Mouse (Mus musculus): ENCODE measurements around the gene Fam117a.

The Fam117a gene

GRCm38 (mm10) chr11:95336568-95337128 lies at the start of gene Fam117a:
TSS of gene Fam117a (plus strand) at chr11:95337018.
- peak; percentile 91 for DNase-seq (ENCODE audit: low spot score)

DNA sequence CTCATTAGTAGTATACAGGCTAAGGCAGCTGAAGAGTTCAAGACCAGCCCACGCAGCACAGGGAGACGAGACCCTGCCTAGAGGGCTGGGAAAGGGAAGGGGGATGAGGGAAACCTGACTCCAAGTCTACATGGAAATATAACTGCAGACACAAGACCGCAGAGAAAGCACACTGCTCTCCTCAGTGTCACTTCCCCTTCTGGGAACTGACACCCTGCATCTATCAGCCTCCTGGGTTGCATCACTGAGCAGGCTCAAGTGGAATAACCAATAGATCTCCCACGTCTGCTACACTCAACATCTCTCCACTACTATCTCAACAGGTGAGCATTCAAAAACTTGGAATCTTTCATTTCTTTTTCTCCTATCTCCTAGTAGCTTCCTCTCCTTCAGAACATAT lies 44.8 kb upstream of the Fam117a start:
- no peak for DNase-seq (ENCODE audit: low spot score)

GRCm38 (mm10) chr11:95293017-95293624 lies 43.7 kb upstream of the Fam117a start:
- no peak for DNase-seq (ENCODE audit: low spot score)

- no peak for DNase-seq (ENCODE audit: low spot score)
These were observed 41.1 kb upstream of the Fam117a start for GRCm38 (mm10) chr11:95295736-95296135.

DNA sequence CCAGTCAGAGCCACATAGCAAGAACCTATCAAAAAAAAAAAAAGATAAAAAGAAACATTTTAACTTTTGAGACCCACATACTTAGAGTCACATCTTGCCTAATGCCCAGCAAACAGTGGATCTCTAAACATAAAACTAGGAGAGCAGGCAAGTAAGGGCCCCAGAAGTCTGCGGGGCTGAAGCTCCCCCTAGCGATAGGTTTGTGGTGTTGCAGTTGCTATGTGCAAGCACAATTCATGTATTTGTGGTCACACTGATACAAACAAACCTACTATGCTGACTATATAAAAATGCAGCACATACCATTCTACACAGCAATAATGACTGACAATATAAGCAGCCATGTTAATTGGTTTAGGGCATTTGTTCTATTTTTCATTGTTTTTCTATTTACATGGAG lies 38.7 kb upstream of the Fam117a start:
- DNase-seq (ENCODE audit: low spot score), result no peak

DNA sequence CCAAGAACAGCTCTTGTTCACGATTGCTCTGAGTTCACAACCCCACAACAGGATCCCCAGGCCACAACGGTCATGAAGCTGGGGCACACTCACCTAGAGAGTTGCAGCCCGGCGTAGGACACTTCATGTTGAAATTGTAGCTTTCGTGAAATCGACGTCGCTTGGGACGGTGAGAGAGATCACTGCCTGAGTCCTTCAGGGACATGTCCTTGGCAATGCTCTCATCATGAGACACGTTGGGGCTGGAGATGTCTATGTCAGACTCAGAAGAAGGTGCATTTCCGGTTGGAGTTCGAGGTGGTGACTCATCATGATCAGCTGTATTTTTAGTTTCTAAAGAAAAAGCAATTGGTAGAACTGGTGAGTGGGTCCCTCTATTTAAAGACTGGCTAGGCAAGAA lies 36.9 kb upstream of the Fam117a start:
- DNase-seq (ENCODE audit: low spot score), result no peak

DNA sequence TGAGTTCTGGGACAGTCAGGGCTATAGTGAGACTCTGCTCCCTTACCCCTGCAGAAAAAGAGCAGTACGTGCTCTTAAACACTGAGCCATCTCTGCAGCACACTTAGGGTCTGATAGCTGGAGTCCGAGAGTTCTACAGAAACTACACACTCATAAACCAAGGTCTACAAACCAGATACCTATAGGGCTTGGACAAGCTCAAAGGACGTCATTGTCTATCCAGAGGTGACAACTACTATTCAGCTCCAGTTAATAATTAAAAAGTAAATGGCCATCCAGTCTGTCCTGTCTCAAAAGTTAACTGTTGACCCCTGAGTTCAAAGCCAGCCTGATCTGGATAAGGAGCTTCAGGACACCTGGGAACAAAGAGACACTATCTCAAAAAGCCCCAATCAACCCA lies 35.0 kb upstream of the Fam117a start:
- no peak for DNase-seq (ENCODE audit: low spot score)

GRCm38 (mm10) chr11:95305600-95305999 lies 31.2 kb upstream of the Fam117a start:
- DNase-seq (ENCODE audit: low spot score), result no peak

DNA sequence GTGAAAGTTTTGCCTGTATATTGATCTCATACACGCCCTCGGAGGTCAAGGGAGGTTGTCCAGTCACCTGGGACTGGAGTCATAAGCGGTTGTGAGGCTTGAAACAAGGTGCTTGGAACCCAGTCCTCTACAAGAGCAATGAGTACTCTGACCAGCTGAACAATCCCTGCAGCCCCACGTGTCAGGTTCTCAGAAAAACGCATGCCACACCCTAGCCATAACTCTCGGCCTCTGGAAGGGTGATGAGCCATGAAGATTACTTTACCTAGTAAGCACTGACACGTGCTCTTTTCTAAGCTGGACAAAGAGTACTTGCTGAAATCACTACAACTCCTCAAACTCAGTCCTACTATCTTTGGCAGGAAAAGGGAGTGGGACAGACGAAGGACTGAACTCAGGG lies 29.3 kb upstream of the Fam117a start:
- DNase-seq (ENCODE audit: low spot score), result no peak

DNA sequence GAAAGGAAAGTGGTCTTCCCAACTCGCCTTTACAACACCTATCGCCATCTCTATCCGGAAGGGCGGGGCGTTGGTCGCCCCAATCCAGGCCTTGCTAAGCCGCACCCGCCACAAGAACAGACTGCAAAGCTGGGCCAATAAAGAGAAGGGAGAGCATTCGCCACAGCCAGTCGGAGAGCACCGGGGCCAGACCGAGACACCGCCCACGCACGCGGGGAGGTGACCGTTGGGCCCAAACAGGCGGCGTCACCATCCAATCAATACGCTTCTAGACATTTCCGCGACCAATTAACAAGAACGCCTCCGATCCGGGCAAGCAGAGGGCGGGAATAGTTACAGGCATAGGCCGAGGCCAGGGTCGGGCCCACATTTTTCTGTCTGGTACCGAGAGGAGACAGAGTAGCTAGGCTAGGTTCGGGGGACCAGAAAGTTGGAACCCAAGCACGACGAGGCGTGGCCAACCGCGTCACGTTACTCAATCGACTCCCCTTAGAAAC lies 27.3 kb upstream of the Fam117a start:
- DNase-seq (ENCODE audit: low spot score), result peak; percentile 96

- peak; percentile 99 for DNase-seq (ENCODE audit: low spot score)
These were observed 26.7 kb upstream of the Fam117a start, which contains the start of gene Kat7 for GRCm38 (mm10) chr11:95310007-95310647. TSS of gene Kat7 (minus strand) at chr11:95310246.

GRCm38 (mm10) chr11:95310648-95311424 lies 26.0 kb upstream of the Fam117a start:
- peak; percentile 37 for DNase-seq (ENCODE audit: low spot score)

GRCm38 (mm10) chr11:95311425-95311807 lies 25.4 kb upstream of the Fam117a start:
- no peak for DNase-seq (ENCODE audit: low spot score)

DNA sequence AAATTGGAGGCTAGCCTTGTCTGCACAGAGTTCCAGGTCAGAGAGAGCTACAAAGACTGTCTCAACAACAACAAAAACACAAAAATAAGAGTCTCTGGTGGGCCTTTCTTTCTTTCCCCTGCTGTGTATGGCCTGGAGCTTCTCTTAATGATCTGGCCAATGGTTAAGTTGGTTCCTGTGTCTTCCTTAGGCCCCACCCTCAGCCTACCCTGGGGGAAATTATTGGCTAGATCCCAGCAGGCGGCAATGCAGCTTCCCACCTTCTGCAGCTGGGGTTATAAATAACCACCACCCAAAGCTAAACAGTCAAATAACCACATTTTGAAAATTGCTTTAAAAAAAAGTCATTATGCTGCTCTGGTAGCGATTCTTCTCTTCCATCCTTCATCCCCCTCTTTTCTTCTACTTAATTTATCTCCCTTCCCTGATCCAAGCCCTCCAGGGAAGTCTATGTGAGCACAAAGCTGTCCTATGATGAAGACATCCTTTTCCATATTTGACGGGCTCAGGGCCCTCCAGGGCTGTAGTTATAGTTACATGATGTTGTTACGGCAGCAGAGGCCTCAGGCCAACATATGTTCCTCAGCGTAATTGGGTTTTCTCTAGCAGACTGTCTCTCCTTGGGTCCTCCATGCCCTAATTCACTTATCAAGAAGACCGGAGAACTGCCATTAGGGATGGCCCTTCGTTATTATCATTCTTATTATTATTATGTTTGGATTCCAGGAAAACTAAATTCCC lies 21.4 kb upstream of the Fam117a start:
- no peak for DNase-seq (ENCODE audit: low spot score)

DNA sequence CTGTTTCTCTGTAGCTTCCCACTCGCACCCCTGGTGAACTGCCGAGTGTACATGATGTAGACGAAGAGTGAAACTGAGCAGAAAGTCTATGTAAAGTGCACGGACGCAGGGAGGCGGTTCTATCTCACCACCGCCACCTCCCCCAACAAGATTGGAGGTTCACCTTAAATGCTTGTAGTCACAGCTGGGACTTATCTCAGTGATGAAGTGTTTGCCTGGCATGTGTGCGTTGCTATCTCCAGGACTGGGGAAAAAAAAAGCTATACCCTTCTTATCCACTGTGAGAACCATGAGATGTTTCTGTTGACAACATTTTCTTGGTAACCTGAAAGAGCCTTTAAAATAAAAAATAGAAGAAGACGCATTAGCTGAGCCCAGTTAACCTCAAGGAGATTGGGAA lies 18.7 kb upstream of the Fam117a start:
- no peak for DNase-seq (ENCODE audit: low spot score)

GRCm38 (mm10) chr11:95319506-95319905 lies 17.3 kb upstream of the Fam117a start:
- DNase-seq (ENCODE audit: low spot score), result no peak

DNA sequence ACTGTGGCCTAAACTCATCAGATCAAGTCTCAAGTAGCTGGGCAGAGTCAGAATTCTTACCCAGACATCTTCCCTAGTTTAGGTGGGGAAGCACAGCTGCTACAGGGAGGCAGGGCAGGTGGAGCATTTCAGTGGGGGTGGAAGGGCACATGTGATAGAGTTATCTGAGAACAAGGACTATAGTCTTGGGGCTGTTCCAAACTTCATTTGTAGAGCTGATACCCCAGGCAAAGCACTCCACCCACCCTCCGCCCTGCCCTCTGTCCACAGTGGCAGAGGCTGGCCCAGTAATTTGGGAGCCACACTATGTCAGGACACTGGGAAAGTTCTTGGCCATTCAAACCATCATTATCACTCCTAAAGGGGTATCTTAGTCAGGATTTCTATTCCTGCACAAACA lies 16.8 kb upstream of the Fam117a start:
- no peak for DNase-seq (ENCODE audit: low spot score)

DNA sequence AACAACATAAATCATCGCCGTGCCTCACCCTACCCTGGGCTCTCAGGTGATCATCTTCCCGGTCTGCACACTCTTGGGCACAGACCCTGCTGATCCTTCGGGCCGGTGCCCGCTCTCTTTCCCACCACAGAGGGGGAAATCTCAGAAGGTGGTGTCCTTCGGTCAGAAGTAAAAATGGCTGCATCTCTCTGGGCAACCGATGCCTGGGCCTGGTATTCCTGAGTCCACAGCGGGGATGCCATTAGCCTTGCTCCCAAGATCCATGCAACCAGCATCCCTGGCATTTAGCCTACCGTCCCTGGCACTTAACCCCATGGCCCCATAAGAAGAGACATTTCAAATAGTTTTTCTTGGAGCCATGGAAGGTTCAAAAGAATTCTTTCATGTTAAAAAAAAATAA lies 12.6 kb upstream of the Fam117a start:
- no peak for DNase-seq (ENCODE audit: low spot score)

GRCm38 (mm10) chr11:95325832-95326231 lies 11.0 kb upstream of the Fam117a start:
- DNase-seq (ENCODE audit: low spot score), result no peak

- no peak for DNase-seq (ENCODE audit: low spot score)
These were observed 10.6 kb upstream of the Fam117a start for GRCm38 (mm10) chr11:95326243-95326642.

DNA sequence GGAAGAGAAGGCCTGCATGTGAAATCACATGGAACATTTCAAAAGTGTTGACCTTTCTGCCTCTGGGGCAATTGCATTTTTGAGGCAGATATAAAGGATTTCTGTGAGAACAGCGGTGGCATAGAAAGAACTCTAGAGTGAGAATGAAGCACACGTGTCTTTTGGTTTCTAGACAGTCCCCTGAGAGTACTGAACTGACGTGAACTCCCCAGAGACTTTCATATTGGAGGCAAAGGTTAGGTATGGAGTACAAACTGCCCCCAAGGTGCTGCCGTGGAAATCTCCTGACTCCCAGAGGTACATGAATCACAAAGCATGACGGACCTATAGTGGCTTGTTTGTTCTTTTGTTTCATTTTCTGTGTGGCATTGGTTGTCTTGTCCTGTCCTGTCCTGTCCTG lies 8.2 kb upstream of the Fam117a start:
- DNase-seq (ENCODE audit: low spot score), result no peak

DNA sequence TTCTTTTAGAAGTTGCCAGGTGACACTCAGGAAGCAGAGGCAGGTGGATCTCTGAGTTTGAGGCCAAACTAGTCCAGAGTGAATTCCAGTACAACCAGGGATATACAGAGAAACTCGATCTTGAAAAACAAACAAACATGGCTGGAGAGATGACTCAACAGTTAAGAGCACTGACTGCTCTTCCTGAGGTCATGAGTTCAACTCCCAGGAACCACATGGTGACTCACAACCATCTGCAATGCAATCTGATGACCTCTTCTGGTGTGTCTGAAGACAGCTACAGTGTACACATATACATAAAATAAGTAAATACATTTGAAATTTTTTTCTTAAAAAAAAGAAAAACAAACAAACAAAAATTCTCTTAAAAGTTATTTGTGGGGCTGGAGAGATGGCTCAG lies 6.2 kb upstream of the Fam117a start:
- DNase-seq (ENCODE audit: low spot score), result no peak

Measured in testis, postnatal 14 days (tissue).